Mouse (Mus musculus) kidney, embryonic 15.5 days (tissue): ENCODE measurements around the gene Rnf44. TPM values are rescaled to one million over a fixed set of nuclear protein-coding genes. Genes with fewer than 3 reads are reported as not detected.

Experiments used
- ATAC-seq: fragments of 200-750 bp; cut with Nextera tagmentation; replicated peaks from 2 replicates; pipeline ENCODE4 v1.8.0; 2017; ENCODE audit warnings: moderate TSS enrichment; ENCODE audit not compliant: low FRiP score
- H3K27ac ChIP-seq: fragments of 300-500 bp; sonication (generic); 2 replicates; pipeline ENCODE4 v1.5.1; 2015; ENCODE audit warnings: mild to moderate bottlenecking, inconsistent platforms
- H3K27me3 ChIP-seq: fragments of 300-500 bp; sonication (generic); 2 replicates; pipeline ENCODE4 v1.6.1; 2015; ENCODE audit warnings: inconsistent platforms
- H3K36me3 ChIP-seq: fragments of 300-500 bp; sonication (generic); 2 replicates; pipeline ENCODE4 v1.6.1; 2015; ENCODE audit warnings: inconsistent platforms
- H3K4me1 ChIP-seq: fragments of 300-500 bp; sonication (generic); 2 replicates; pipeline ENCODE4 v1.6.1; 2015; ENCODE audit warnings: inconsistent platforms
- H3K4me2 ChIP-seq: fragments of 300-500 bp; sonication (generic); 2 replicates; pipeline ENCODE4 v1.6.1; 2015; ENCODE audit warnings: moderate library complexity, mild to moderate bottlenecking, inconsistent platforms
- H3K4me3 ChIP-seq: fragments of 300-500 bp; sonication (generic); replicated peaks from 2 replicates; pipeline ENCODE4 v1.5.1; 2015; ENCODE audit warnings: mild to moderate bottlenecking, inconsistent platforms
- H3K9ac ChIP-seq: fragments of 300-500 bp; sonication (generic); 2 replicates; pipeline ENCODE4 v1.6.1; 2015; ENCODE audit warnings: mild to moderate bottlenecking, inconsistent platforms
- H3K9me3 ChIP-seq: fragments of 300-500 bp; sonication (generic); replicated peaks from 2 replicates; pipeline ENCODE4 v1.6.1; 2016; ENCODE audit warnings: inconsistent platforms
- WGBS: fragments of 180-500 bp; shearing (Covaris S2); methylation state at CpG from one replicate; pipeline ENCODE4 v1.1.7; 2015; ENCODE audit warnings: mixed read lengths; 5-methylcytosine and 5-hydroxymethylcytosine counted together
- polyA plus RNA-seq: library from polyadenylated mRNA; unstranded; fragments of >200 nt; fragmentation: Nextera tagmentation; extraction: Ambion mirVana; gene quantifications from 2 replicates; pipeline ENCODE4 v1.2.1, GENCODE M21; 2015

Gene Rnf44
- polyA plus RNA-seq, 1 experiment from 2014 or later, result 83.8 TPM

GRCm38 (mm10) chr13:54650461-54650860, 43.2 kb downstream of the Rnf44 start:
- ATAC-seq, result no peak
- no peaks in the 10 kb centered on the region for H3K4me1 ChIP-seq
- H3K9me3 ChIP-seq, result no peaks in the 10 kb centered on the region
- no peak overlapping the region for H3K4me3 ChIP-seq
- no peak overlapping the region for H3K9ac ChIP-seq
- H3K27me3 ChIP-seq, result no peaks in the 10 kb centered on the region
- peaks cover 100% of the 10 kb centered on the region for H3K36me3 ChIP-seq
- H3K4me2 ChIP-seq, result no peak overlapping the region
- H3K27ac ChIP-seq, result no peak overlapping the region
- 95% methylated on average over 3 of the region's 3 CpGs for WGBS

GRCm38 (mm10) chr13:54635011-54635410, 58.7 kb downstream of the Rnf44 start:
- Histone ChIP-seq H3K4me3 (no peak overlapping the region), H3K9ac (no peak overlapping the region), H3K27me3 (no peaks in the 10 kb centered on the region), H3K4me2 (no peak overlapping the region), H3K4me1 (no peaks in the 10 kb centered on the region), H3K27ac (no peak overlapping the region), H3K36me3 (peaks cover 72% of the 10 kb centered on the region), H3K9me3 (no peaks in the 10 kb centered on the region)
- WGBS, result 92% methylated on average over 3 of the region's 3 CpGs
- ATAC-seq, result no peak

GRCm38 (mm10) chr13:54632731-54633277, 60.9 kb downstream of the Rnf44 start:
- no peak for ATAC-seq
- no peak overlapping the region for H3K4me3 ChIP-seq
- WGBS, result 56% methylated on average over 3 of the region's 3 CpGs
- no peaks in the 10 kb centered on the region for H3K9me3 ChIP-seq
- H3K4me1 ChIP-seq, result no peaks in the 10 kb centered on the region
- no peak overlapping the region for H3K27ac ChIP-seq
- H3K27me3 ChIP-seq, result no peaks in the 10 kb centered on the region
- no peak overlapping the region for H3K9ac ChIP-seq
- H3K4me2 ChIP-seq, result no peak overlapping the region
- peaks cover 61% of the 10 kb centered on the region for H3K36me3 ChIP-seq

Other genes with a start within 250 kb of the Rnf44 start
- gene Thoc3, start 225.1 kb downstream of the Rnf44 start, polyA plus RNA-seq, result 118 and 129 TPM in 2 replicates
- gene Simc1, start 190.1 kb downstream of the Rnf44 start, polyA plus RNA-seq, result 13.3 and 15.6 TPM in 2 replicates
- gene 4833439L19Rik, start 128.5 kb downstream of the Rnf44 start, polyA plus RNA-seq, result 151 and 162 TPM in 2 replicates
- gene Arl10, start 118.9 kb downstream of the Rnf44 start, polyA plus RNA-seq, result 34.0 and 36.1 TPM in 2 replicates
- 90.2 and 95.5 TPM in 2 replicates for gene Nop16, start 103.8 kb downstream of the Rnf44 start, polyA plus RNA-seq
- gene Higd2a, start 103.7 kb downstream of the Rnf44 start, polyA plus RNA-seq, result 205 and 219 TPM in 2 replicates
- 44.8 and 45.6 TPM in 2 replicates for gene Cltb, start 82.6 kb downstream of the Rnf44 start, polyA plus RNA-seq
- gene Faf2, start 72.1 kb downstream of the Rnf44 start, polyA plus RNA-seq, result 77.2 and 77.4 TPM in 2 replicates
- gene Cdhr2, start 7.6 kb upstream of the Rnf44 start, polyA plus RNA-seq, result 5.4 TPM in 2 replicates
- 0.14 and 0.27 TPM in 2 replicates for gene Gprin1, start 56.0 kb upstream of the Rnf44 start, polyA plus RNA-seq
- gene Sncb, start 72.7 kb upstream of the Rnf44 start, polyA plus RNA-seq, result 0.15 and 0.29 TPM in 2 replicates
- not detected in 2 replicates for gene Eif4e1b, start 90.1 kb upstream of the Rnf44 start, polyA plus RNA-seq
- 11.4 and 13.4 TPM in 2 replicates for gene Tspan17, start 95.5 kb upstream of the Rnf44 start, polyA plus RNA-seq